Mouse (Mus musculus) liver, postnatal 0 days (tissue): ENCODE measurements at regions not wholly inside any gene's neighbourhood (a gene's known extent, or its start where the extent isn't known, plus 50 kb on each side); places are given as distances from the start of the nearest gene placed in this dataset.

Experiments used
- ATAC-seq: fragments of 200-750 bp; cut with Nextera tagmentation; 2 replicates; pipeline ENCODE4 v1.8.0; 2017; ENCODE audit warnings: mild to moderate bottlenecking, moderate library complexity
- DNase-seq: peaks from one replicate; pipeline ENCODE4 v3.0.0-alpha.2; 2016
- H3K27ac ChIP-seq: fragments of 300-500 bp; sonication (generic); 2 replicates; pipeline ENCODE4 v1.5.1; 2014; ENCODE audit warnings: antibody characterized with exemption, moderate library complexity, mild to moderate bottlenecking, low read depth
- H3K27me3 ChIP-seq: fragments of 300-500 bp; sonication (generic); 2 replicates; pipeline ENCODE4 v1.6.1; 2014; ENCODE audit warnings: low read length, control low read depth, mixed read lengths; ENCODE audit not compliant: insufficient read depth
- H3K36me3 ChIP-seq: fragments of 300-500 bp; sonication (generic); replicated peaks from 2 replicates; pipeline ENCODE4 v1.6.1; 2014; ENCODE audit warnings: mild to moderate bottlenecking, control low read depth, low read length, moderate library complexity, mixed read lengths; ENCODE audit not compliant: insufficient read depth
- H3K4me1 ChIP-seq: fragments of 300-500 bp; sonication (generic); 2 replicates; pipeline ENCODE4 v1.6.1; 2014; ENCODE audit warnings: antibody characterized with exemption, mild to moderate bottlenecking, control low read depth; ENCODE audit not compliant: insufficient read depth
- H3K4me2 ChIP-seq: fragments of 300-500 bp; sonication (generic); 2 replicates; pipeline ENCODE4 v1.6.1; 2014; ENCODE audit warnings: low read depth, mild to moderate bottlenecking, low read length, moderate library complexity, mixed read lengths
- H3K4me3 ChIP-seq: fragments of 300-500 bp; sonication (generic); 2 replicates; pipeline ENCODE4 v1.5.1; 2014; ENCODE audit warnings: low read depth, low read length
- H3K9ac ChIP-seq: fragments of 300-500 bp; sonication (generic); replicated peaks from 2 replicates; pipeline ENCODE4 v1.6.1; 2014; ENCODE audit warnings: mild to moderate bottlenecking, moderate library complexity
- H3K9me3 ChIP-seq: fragments of 300-500 bp; sonication (generic); 2 replicates; pipeline ENCODE4 v1.6.1; 2016; ENCODE audit warnings: mild to moderate bottlenecking, control low read depth, low read length, mixed read lengths
- CTCF ChIP-seq: sonication (generic); IDR thresholded peaks from 2 replicates; pipeline ENCODE4 v1.5.1; 2016; ENCODE audit warnings: antibody characterized with exemption, low read depth
- EP300 ChIP-seq: IDR thresholded peaks from 2 replicates; pipeline ENCODE4 v1.6.1; 2016; ENCODE audit warnings: antibody characterized with exemption, low read depth, mild to moderate bottlenecking
- WGBS: fragments of 180-500 bp; shearing (Covaris S2); extraction: QIAGEN DNeasy Blood & Tissue Kit; methylation state at CpG from one replicate; pipeline ENCODE4 v1.1.7; 2014; ENCODE audit not compliant: insufficient replicate concordance; 5-methylcytosine and 5-hydroxymethylcytosine counted together

DNA sequence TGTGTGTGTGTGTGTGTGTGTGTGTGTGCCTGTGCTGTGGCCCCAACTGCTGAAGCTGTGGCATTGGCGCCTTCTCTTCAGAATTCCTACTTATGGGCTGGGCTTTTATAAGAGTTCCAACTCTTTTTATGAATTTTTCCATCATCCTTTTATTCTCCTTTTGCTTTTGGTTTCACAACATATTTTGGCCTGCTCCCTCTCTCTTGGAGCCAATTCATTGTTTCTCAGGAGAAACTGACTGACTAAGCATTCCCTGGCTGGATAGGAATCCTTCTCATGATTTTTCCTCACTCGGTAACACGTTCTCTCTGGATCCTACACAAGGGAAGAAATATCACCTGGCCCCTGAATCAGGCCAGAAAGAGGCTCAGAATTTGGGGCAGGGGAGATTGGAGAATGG is 551.1 kb upstream of the Tnp1 start:
- Histone ChIP-seq H3K4me2 (no peak overlapping the region), H3K4me1 (no peaks in the 10 kb centered on the region), H3K4me3 (no peak overlapping the region), H3K9ac (no peak overlapping the region), H3K27me3 (no peaks in the 10 kb centered on the region), H3K27ac (no peak overlapping the region), H3K36me3 (no peaks in the 10 kb centered on the region), H3K9me3 (no peaks in the 10 kb centered on the region)
- TF ChIP-seq CTCF: no peak
- TF ChIP-seq EP300: no peak
- ATAC-seq: no peak
- 79% methylated on average over 3 of the region's 3 CpGs for WGBS
- DNase-seq: no peak

DNA sequence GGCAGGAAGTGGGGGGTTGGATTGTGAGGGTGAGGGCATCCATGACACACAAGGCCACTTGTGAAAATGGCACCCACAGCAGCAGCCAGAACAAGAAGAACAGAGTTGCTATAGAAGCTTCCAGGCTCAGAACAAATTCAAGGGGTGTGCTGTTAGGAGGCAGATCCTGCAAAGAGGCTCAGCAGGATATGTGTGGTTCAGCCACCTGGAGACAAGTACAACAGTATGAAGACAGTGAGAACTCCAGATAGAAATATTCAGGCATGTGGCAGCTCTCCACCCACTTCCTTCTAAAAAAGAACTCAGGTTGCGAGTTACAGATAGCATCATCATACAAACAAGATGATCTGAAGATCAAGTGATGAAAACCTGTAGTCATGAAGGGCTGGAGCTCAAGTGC is 544.9 kb upstream of the Tnp1 start:
- Histone ChIP-seq H3K4me1 (no peaks in the 10 kb centered on the region), H3K27ac (no peak overlapping the region), H3K36me3 (no peaks in the 10 kb centered on the region), H3K27me3 (no peaks in the 10 kb centered on the region), H3K4me2 (no peak overlapping the region), H3K9me3 (no peaks in the 10 kb centered on the region), H3K9ac (no peak overlapping the region), H3K4me3 (no peak overlapping the region)
- 76% methylated on average over 1 of the region's 1 CpGs for WGBS
- TF ChIP-seq CTCF (no peak), EP300 (no peak)
- no peak for ATAC-seq
- DNase-seq: no peak

DNA sequence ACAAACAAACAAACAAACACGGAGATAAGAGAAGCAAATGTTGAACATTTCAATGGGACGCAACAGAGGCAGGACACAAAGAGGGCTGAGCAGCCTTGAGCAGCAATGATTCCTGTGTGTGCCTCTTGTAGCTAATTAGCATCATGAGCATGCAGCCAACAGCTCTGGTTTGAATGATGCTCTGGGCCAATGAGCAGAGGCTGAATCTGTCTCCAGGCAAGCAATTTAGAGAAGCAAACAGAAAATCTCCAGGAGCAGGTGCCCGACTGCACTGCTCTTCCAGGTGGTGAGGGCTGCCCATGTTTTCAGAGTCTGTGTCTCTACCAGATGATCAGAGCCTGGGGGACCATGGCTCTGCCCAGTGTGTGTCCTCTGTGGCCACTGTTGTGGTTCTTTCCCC is 532.2 kb upstream of the Tnp1 start:
- Histone ChIP-seq H3K4me1 (no peaks in the 10 kb centered on the region), H3K4me2 (no peak overlapping the region), H3K9me3 (no peaks in the 10 kb centered on the region), H3K27ac (no peak overlapping the region), H3K27me3 (no peaks in the 10 kb centered on the region), H3K36me3 (no peaks in the 10 kb centered on the region), H3K4me3 (no peak overlapping the region), H3K9ac (no peak overlapping the region)
- 75% methylated on average over 3 of the region's 3 CpGs for WGBS
- TF ChIP-seq CTCF: no peak
- no peak for TF ChIP-seq EP300
- no peak for DNase-seq
- ATAC-seq: no peak

DNA sequence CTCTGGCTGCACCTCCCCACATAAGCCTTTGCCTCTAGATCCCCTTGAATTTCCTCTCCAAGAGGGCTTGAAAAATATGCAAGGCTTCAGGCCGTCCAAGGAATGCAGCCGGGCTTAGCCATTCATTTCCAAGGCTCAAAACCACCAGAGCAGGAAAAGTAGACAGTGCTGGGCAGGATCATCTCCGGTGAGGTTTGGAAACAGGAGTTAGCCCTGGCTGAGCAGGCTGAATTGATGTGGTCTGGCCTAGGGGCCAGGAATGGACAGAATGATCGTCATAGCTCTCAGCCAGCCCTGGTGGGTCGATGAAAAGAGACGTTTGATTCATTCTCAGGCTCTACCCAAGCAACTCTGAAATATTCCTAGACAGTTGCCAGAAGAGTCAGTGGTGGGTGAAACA is 529.7 kb upstream of the Tnp1 start:
- 68% methylated on average over 6 of the region's 6 CpGs for WGBS
- Histone ChIP-seq H3K9me3 (no peaks in the 10 kb centered on the region), H3K36me3 (no peaks in the 10 kb centered on the region), H3K4me1 (no peaks in the 10 kb centered on the region), H3K27ac (no peak overlapping the region), H3K9ac (no peak overlapping the region), H3K4me2 (no peak overlapping the region), H3K4me3 (no peak overlapping the region), H3K27me3 (no peaks in the 10 kb centered on the region)
- no peak for DNase-seq
- TF ChIP-seq EP300 (no peak), CTCF (no peak)
- no peak for ATAC-seq

DNA sequence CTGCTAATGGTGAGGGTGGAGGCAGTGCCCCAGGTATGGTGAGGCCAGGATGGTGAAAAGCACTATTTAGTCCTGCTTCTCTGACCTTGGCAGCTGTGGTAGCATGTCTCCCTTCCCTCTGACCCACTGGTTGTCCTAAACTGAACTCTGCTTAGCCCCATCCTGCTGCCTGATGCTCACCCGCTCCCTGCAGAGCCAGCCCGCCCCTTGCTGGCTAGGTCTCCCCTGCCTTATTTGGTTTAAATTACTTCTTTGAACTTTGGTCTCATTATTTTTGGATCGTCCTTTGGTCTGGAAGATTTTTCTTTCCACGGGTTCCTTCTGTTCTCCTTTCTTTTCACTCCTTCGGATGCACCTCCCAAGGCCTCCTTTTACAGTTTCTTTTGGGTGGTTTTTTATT is 525.7 kb upstream of the Tnp1 start:
- no peak for TF ChIP-seq EP300
- no peak for TF ChIP-seq CTCF
- 58% methylated on average over 5 of the region's 5 CpGs for WGBS

DNA sequence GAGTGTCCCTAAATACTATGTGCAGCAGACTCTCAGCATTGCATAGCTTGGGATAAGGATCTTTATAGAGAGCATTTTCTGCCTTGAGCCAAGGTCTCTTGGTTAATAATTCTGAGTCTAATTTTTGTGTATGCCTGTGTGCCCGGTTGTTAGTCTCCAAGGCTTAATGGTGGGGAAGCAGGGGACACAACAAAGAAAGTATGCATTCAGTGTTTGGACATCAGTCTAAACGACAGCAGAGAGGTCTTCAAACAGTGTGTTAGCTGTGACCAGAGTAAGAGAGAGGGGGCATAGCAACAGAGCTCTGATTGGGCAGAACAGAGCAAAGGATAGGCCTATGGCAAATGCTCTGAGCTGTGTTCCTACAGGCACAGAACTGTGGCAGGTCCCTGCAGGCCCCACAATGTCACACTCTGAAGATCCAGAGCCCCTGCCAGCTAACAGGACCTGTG is 522.7 kb upstream of the Tnp1 start:
- Histone ChIP-seq H3K9me3 (no peaks in the 10 kb centered on the region), H3K4me2 (no peak overlapping the region), H3K27me3 (no peaks in the 10 kb centered on the region), H3K9ac (no peak overlapping the region), H3K4me1 (no peaks in the 10 kb centered on the region), H3K4me3 (no peak overlapping the region), H3K27ac (no peak overlapping the region), H3K36me3 (no peaks in the 10 kb centered on the region)
- TF ChIP-seq EP300: no peak
- TF ChIP-seq CTCF: no peak
- DNase-seq (no peak), ATAC-seq (no peak)
- WGBS: 45% methylated on average over 2 of the region's 2 CpGs

More for the DNA sequence above, 525.7 kb upstream of the Tnp1 start:
- H3K36me3 ChIP-seq: no peaks in the 10 kb centered on the region
- H3K9me3 ChIP-seq: no peaks in the 10 kb centered on the region
- H3K27me3 ChIP-seq: no peaks in the 10 kb centered on the region
- ATAC-seq (no peak), DNase-seq (no peak)
- no peaks in the 10 kb centered on the region for H3K4me1 ChIP-seq
- H3K27ac ChIP-seq: no peak overlapping the region
- no peak overlapping the region for H3K4me3 ChIP-seq
- H3K4me2 ChIP-seq: no peak overlapping the region
- H3K9ac ChIP-seq: no peak overlapping the region

DNA sequence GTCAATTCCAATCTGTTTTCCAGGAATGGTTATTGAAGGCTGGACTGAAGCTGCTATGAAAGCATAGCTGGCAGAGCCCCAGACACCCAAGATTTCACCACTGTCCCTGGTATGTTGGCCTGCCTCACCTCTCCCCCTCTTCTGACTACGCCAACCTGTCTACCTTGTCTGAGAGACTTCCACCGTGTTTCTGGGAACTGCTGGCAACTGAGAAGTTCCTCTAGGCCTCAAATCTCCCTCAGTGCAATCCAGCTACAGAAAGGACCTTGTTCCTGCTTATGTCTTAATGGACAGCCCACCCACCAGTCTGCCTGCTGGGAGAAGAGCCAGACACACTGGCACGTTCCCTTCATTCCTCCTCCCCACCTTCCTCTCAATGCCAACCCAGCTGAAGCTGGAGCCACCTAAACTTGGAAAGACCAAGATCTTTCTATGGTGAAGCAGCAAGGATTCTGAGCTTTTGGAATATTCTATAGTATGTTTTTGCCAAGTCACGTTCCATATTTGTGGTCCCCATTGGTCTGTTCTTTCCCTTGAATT is 520.1 kb upstream of the Tnp1 start:
- no peak overlapping the region for H3K4me2 ChIP-seq
- 72% methylated on average over 4 of the region's 4 CpGs for WGBS
- no peaks in the 10 kb centered on the region for H3K36me3 ChIP-seq
- TF ChIP-seq EP300: no peak
- TF ChIP-seq CTCF: no peak
- no peaks in the 10 kb centered on the region for H3K4me1 ChIP-seq
- H3K9me3 ChIP-seq: no peaks in the 10 kb centered on the region
- no peak overlapping the region for H3K27ac ChIP-seq
- ATAC-seq: no peak
- H3K27me3 ChIP-seq: no peaks in the 10 kb centered on the region
- no peak for DNase-seq
- H3K9ac ChIP-seq: no peak overlapping the region
- H3K4me3 ChIP-seq: no peak overlapping the region
